Mouse (Mus musculus) embryo, embryonic 11 days (tissue): ENCODE data around the gene Mrpl20.
A peak's percentile ranks its signal among the peaks of the same experiment; 100 is the strongest.

ENCODE experiments used
- DNase-seq: peaks from one replicate; pipeline ENCODE4 v3.0.0-alpha.2; 2015

Mrpl20 gene

GRCm38 (mm10) chr4:155859318-155859717 lies 56.6 kb downstream of the Mrpl20 start:
- peak; percentile 85 for DNase-seq
